Mouse (Mus musculus): ENCODE measurements at regions not wholly inside any gene's neighbourhood (a gene's known extent, or its start where the extent isn't known, plus 50 kb on each side); places are given as distances from the start of the nearest gene placed in this dataset.

DNA sequence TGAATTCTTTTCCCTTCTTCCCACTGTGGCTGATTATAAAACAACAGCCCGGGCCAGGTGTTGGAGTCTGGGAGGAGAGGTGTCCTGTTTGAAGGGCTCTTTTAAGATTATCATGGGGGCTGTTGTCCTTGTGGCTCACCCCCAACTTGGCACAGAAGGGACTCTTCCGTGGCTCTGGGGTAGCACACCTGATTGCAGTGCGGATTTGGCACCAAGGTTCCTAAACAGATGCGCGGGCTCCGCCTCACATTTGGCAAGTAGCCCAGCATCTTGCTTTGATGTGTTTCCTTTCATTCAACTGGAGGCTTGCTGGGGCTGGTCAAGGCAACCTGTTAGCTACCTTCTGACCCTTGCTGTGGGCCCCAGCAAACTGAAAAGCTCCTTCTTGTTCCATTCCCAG, 85.5 kb upstream of the Cox10 start:
- TF ChIP-seq POLR2A (IDR thresholded peaks at IDR 0.05; ENCODE audit: borderline replicate concordance, extremely low read depth, insufficient read depth, insufficient read length, poor library complexity, severe bottlenecking) (no peak), CTCF (IDR thresholded peaks at IDR 0.05; ENCODE audit: borderline replicate concordance, extremely low read depth, insufficient read depth, insufficient read length) (no peak)

Measured in brain, embryonic 14.5 days (tissue).